Mouse (Mus musculus) telencephalon, adult 2 months (tissue): ENCODE results near the gene Olfr1214.
"Not testable (repeated sequence)": the region's sequence is repeated elsewhere in the genome, so short reads cannot be mapped to it uniquely, and the experiment has no call there.

Source experiments
- DNase-seq: peaks from one replicate; pipeline ENCODE4 v3.0.0-alpha.2; 2011; ENCODE audit warnings: low read depth, low spot score

Olfr1214 gene

DNA sequence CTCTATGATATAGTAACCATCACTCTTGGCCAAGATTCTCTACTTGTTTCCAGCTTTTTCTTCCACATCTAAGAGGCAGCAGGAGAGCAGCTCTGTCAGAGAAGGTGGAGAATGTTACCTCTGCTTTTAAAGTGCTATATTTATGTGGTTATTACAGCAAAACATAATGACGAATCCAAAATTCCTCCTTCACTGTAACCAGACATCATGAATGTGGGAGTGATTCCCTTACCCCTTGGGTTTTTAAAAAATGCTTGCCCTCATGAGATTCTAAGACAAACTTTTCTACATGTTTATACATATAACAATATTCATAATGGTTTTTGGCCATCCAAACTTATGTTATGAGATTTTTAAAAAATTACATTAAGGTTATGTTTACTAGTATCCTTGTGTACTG lies at the start of gene Olfr1214:
TSS of gene Olfr1214 (minus strand) at position 101 of the 400 bp plus-strand sequence.
- DNase-seq, result no peak

DNA sequence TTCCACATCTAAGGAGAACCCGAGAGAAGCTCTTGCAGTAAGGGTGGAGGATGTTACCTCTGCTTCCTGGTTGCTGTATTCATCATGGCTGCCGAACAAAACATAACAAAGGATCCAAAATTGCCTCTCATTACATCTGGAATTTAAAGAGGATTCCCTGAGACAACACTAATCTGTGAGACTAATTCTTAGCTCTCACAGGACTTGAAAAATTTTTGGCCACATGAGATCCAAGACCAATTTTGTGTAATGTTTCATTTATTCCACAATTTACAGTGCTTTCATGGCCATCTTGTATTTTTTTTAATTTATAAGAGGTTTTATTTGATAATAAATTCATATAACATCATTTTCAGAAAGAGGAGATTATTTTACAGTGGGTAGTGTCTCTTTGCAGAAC lies 39.5 kb upstream of the Olfr1214 start, which contains the start of gene Olfr1217:
TSS of gene Olfr1217 (minus strand) at position 101 of the 400 bp plus-strand sequence.
- no peak for DNase-seq

DNA sequence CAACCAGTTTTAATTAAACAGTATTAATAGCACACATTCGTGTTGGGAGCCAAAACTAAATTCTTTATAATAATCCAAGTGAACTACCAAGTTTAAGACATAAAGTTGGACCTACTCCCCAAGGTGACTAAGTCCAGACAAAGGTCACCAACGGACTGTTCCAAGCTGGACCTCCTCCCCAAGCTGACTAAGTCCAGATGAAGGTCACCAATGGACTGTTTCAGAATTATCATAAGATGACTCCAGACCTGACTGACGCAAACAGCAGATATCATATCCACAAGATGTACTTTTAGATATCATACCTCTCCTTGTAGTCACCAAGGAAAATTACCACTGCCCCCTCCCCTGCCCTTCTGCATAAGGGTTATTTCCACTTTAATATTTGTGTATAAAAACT lies 29.0 kb upstream of the Olfr1214 start:
- DNase-seq, result not testable (repeated sequence)

DNA sequence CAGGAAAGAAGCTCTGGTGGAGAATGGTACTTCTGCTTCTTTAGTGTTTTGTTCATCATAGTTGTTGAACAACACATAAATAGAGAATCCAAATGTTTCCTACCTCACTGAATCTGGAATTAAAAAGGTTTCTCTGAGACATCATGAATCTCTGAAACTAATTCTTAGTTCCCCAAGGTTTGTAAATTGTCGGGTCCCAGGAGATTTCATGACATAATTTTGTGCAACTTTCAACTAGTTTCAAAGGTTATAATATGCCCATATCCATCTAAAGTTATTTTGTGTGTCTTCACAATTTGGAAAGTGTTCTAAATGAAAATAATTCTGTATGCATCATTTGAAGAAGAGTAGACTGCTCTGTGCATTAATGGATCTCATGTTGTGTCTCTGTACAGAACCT lies 25.8 kb upstream of the Olfr1214 start, which contains the start of gene Olfr1216:
TSS of gene Olfr1216 (minus strand) at position 101 of the 400 bp plus-strand sequence.
- DNase-seq, result no peak

DNA sequence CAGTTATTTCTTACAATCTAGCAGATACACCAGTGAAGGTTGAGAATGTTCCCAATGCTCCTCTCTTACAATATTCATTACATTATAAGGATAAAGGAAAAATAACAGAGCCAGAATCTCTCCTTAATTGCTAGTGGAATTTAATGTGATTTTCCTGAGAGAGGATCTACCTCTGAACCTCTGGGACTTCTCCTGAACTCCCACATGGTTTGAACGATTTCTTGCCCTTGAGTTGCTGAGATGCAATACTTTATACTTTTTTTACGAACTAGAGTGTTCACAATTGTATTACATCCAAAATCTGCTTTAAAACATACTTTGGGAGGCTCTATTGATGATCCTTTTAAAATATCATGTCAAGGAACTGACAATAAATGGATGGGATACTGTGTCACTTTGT lies 14.4 kb upstream of the Olfr1214 start, which contains the start of gene Olfr1215:
TSS of gene Olfr1215 (minus strand) at position 101 of the 400 bp plus-strand sequence.
- DNase-seq, result no peak

DNA sequence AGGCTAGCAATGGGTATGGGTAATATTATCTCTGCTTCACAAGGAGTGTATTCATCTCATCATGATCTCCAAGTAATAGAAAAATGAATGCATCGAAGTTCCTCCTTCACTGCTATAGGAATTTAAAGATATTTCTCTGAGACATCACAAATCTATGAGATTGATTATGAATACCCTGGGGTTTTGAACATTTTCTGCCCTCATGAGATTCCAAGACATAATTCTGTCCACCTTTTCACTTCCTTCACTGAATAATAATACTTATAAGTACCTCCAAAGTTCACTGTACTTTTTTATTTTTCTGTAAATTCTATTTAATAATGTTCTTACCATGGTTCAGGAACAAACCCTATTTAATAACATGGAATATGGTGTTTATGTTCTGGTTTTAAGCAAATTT lies 12.3 kb downstream of the Olfr1214 start, which contains the start of gene Gm13762:
TSS of gene Gm13762 (minus strand) at position 101 of the 400 bp plus-strand sequence.
- DNase-seq, result no peak

DNA sequence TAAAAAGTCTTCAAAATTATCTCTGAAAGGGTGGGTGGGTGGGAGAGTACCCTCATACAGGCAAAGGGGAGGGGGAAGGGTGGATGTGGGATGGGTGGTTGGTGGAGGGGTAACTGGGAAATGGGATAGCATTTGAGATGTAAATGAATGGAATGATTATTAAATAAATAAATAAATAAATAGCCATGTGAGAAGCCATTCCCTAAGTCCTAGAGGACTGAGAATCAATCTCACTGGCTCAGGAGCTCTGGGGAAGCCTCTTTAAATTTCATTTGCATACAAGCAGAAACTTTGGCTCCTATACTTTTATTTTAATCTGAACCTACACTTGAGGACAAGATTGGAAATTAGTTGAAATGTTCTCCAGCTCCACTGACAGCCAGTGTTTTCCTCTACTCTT lies 38.8 kb downstream of the Olfr1214 start, which contains the start of gene Olfr1212:
TSS of gene Olfr1212 (plus strand) at position 301 of the 400 bp plus-strand sequence.
- no peak for DNase-seq

DNA sequence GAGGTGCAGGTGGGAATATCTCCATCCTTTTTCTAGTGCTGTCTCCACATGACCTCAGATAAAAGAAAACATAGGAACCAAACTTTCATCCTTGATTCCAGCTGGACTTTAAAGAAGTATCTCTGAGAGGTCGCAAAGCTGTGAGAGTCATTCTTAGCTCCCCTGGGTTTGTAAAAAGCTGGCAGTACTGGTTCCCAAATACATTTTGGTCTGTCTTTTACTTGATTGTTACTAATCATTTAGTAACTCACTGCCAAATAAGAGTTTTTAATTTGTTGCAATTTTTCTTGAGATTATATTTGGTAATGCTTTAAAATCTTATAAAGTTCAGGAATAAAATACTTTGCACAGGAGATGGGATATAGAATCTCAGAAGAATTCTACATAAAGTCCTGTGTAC lies 54.4 kb downstream of the Olfr1214 start, which contains the start of gene Olfr1211:
TSS of gene Olfr1211 (minus strand) at position 101 of the 400 bp plus-strand sequence.
- DNase-seq, result no peak
